Mouse (Mus musculus) kidney, adult 9 months (tissue): ENCODE data around the gene Mall.
A peak's percentile ranks its signal among the peaks of the same experiment; 100 is the strongest.

Experiments used
- DNase-seq: peaks from one replicate; pipeline ENCODE4 v3.0.0; 2022

Mall gene

GRCm38 (mm10) chr2:127728661-127729450 is 876 bp downstream of the Mall start:
- DNase-seq, result no peak

- no peak for DNase-seq
These were observed 1.6 kb downstream of the Mall start for GRCm38 (mm10) chr2:127728146-127728545.

GRCm38 (mm10) chr2:127723193-127723592 is 6.5 kb downstream of the Mall start:
- no peak for DNase-seq

- peak; percentile 79 for DNase-seq
These were observed 7.4 kb downstream of the Mall start for GRCm38 (mm10) chr2:127722176-127722892.

- DNase-seq, result no peak
These were observed 10.8 kb downstream of the Mall start for GRCm38 (mm10) chr2:127718839-127719468.

- DNase-seq, result no peak
These were observed 15.0 kb downstream of the Mall start for GRCm38 (mm10) chr2:127714726-127715125.

GRCm38 (mm10) chr2:127708792-127709191 is 20.9 kb downstream of the Mall start:
- no peak for DNase-seq

- no peak for DNase-seq
These were observed 21.7 kb downstream of the Mall start for GRCm38 (mm10) chr2:127708060-127708459.

- no peak for DNase-seq
These were observed 24.5 kb downstream of the Mall start for GRCm38 (mm10) chr2:127705267-127705666.

GRCm38 (mm10) chr2:127689239-127689638 is 40.5 kb downstream of the Mall start:
- DNase-seq, result no peak

GRCm38 (mm10) chr2:127683687-127684331 is 45.9 kb downstream of the Mall start:
- peak; percentile 81 for DNase-seq

GRCm38 (mm10) chr2:127667843-127668506 is 61.8 kb downstream of the Mall start:
- peak; percentile 62 for DNase-seq

GRCm38 (mm10) chr2:127667015-127667414 is 62.7 kb downstream of the Mall start:
- no peak for DNase-seq

GRCm38 (mm10) chr2:127662708-127663107 is 67.0 kb downstream of the Mall start:
- DNase-seq, result no peak

GRCm38 (mm10) chr2:127656086-127656720 is 73.5 kb downstream of the Mall start, which contains the start of gene Mal:
TSS of gene Mal (minus strand) at chr2:127656695.
- peak; percentile 83 for DNase-seq

GRCm38 (mm10) chr2:127655419-127655818 is 74.3 kb downstream of the Mall start:
- DNase-seq, result peak; percentile 55

- peak; percentile 52 for DNase-seq
These were observed 74.9 kb downstream of the Mall start for GRCm38 (mm10) chr2:127654786-127655185.
